Mouse (Mus musculus) lung, adult 18-20 months (tissue): ENCODE data around the gene Troap.

Experiments used
- DNase-seq, 2 experiments: peaks; one replicate each; pipeline ENCODE4 v3.0.0; 2022; ENCODE audit warnings: mixed read lengths in 2 of 2

Gene Troap

DNA sequence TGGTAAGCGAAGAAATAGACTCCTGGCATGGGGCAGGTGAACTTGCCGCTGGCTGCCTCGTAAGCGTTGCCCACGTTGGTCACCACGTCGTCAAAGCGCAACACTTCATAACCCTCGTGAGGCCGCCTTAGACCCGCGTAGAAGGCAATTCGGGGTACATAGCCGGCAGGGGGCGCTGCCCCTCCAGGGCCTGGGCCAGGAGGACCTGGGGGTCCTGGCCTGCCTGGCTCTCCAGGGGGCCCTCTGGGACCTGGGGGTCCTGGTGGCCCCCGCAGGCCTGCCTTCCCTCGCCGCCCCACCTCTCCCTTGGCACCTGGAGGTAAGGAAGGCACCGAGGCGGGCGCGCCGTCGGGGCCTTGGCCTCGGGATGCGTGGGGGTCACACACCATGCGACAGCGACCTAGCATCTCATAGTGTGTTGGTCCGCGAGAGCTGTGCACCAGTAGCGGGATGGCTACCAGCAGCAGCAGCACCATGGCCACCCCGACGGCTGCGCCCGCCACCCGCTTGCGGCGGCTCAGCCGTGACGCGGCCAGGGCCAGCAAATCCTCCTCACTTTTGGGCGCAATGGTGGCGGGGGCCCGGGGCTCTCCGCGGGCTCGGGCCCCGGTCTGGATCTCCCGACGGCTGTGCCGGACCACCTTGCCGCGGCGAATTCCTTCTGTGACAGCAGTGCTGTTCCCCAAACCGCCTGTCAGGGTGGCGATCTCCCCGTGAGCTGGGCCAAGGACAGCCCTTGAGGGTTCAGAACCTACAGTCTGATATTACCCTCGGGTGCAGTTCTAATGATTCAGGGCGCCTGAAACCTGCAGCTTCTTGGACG lies 13.1 kb downstream of the Troap start, which contains the start of gene C1ql4:
C1ql4 (minus strand) TSS at position 565 of the 823 bp plus-strand sequence.
- DNase-seq: no peak

GRCm38 (mm10) chr15:99088292-99088691 lies 13.9 kb downstream of the Troap start:
- peak; percentile 66 to 76 for DNase-seq

- DNase-seq: no peak
Measured at GRCm38 (mm10) chr15:99089069-99089468, 14.7 kb downstream of the Troap start.

- DNase-seq: no peak
Measured at GRCm38 (mm10) chr15:99092870-99093269, 18.5 kb downstream of the Troap start, which contains the start of gene Dnajc22. Gene Dnajc22 (plus strand): TSS chr15:99093170.

GRCm38 (mm10) chr15:99093291-99094258 lies 19.2 kb downstream of the Troap start:
- peak; percentile 54 to 58 for DNase-seq

GRCm38 (mm10) chr15:99094631-99095270 lies 20.4 kb downstream of the Troap start:
- DNase-seq: no peak

DNA sequence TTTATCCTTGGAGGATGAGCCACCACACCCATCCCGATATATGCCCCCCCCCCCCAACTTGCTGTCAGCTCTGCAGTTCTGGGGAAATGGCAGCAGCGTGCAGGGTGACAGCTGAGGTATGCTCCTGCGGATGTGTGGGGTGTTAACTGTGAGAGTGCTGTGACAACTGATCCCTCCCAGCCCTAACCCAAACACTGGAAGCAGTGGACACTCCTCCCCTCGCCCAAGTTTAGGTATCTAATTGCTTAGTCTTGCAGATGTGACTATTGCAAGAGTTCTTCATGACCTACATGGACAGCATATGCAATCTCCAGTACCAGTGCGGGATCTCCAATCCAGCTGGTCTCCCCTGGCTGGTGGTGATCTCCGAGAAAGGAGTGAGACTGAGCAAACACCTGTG lies 21.0 kb downstream of the Troap start:
- no peak for DNase-seq

DNA sequence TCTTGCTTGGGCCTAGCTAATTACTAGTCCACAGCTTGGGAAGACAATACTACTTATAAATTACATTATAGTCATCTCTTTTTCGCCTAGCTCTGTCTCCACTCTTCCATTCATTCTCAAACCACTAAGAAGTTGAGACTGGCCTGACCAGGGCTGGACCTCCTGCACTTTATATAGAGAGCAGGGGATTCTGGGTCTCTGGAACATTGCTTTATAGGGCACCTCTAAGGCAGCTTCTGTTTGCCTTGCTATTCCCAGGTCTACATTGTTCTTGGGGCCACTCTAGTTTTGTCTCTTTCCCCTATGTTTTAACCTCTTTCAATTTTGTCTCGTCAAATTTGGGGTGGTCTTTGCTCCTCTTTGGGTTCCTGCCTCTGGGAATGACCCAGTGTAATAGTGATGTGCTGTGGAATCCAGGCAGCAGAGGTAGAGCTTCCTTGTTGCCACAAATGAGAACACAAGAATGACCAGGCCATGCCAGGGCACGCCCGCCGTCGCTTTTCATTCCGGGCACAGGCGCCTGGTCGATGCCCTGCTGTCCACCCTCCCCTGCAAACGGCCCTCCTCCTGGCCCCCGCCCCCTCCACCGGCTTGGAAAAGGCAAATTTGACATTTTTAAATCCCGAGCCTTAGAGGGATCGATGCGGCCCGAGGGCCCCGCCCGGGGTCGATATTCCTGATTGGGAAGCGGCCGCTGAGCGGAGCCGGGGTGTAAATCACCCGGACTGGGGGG lies 21.9 kb downstream of the Troap start:
- DNase-seq: no peak

- no peak for DNase-seq
Measured at GRCm38 (mm10) chr15:99096831-99097500, 22.6 kb downstream of the Troap start.

DNA sequence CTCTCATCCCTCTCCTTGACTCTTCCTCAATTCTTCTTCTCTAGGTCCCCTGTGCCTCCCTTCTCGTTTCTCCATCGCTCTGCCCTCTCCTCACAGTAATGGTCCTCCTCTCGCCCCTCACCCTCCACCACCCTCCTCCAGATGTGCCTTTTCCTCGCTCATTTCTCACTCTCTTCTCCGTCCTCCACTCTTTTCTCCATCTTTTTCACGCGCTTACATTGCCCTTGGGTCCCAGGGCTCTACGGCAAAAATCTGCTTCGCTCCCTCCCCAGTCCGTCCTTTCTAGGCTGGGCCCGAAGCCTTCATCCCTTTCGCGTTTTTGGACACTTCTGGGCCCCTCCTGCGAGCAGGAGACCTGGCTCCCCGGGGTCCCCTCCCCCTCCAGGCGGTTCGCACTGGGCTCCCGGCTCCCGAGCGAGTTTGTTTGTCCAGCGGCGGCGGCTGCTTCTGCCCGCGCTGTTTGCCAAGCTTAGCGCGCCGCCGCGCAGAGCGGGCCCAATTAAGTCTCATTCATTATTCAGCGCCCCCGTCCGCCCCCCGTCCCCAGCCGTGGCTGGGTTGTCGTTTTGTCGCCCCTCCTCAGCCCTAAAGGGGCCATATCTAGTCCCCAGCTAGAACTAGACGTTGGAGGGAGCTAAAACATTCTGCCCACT lies 23.6 kb downstream of the Troap start:
- peak; percentile 56 to 59 for DNase-seq

DNA sequence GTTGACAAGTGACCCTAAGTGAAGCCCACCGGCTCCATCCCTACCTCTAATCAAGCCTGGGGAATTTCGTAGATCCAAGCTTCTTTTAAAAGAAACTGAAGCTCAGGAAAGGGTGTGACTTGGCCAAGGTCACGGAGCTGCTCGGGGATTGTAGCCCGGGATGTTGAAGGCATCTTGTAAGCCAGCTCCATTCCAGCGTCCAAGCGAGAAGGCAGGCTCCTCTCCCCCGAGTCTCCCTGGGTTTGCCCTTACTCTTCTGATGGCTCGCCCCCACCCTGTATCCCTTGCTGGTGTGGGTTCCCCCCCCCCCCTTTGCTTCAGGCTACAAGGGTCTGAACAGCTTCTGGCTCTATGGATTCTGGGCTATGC lies 24.1 kb downstream of the Troap start:
- no peak for DNase-seq

DNA sequence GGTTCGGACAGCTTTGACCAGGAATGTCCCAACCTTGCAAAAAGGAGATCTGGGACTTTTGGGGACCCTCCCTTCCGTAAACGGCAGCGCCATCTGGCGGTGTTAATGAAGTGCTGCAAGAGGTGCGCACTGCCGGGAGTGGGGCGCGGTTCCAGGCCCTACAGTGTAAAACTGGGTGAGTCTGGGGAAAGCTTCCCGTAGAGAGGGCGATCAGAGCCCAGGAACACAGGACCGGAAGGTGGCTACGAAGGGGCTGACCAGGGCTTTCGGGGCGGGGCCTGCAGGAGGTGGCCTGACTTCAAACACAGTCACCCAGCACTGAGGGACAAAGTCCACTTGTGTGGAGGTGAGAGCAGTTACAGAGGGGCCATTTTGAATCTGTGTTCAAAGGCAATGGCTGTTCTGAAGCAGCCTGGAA lies 24.8 kb downstream of the Troap start:
- DNase-seq: peak; percentile 77 to 82

DNA sequence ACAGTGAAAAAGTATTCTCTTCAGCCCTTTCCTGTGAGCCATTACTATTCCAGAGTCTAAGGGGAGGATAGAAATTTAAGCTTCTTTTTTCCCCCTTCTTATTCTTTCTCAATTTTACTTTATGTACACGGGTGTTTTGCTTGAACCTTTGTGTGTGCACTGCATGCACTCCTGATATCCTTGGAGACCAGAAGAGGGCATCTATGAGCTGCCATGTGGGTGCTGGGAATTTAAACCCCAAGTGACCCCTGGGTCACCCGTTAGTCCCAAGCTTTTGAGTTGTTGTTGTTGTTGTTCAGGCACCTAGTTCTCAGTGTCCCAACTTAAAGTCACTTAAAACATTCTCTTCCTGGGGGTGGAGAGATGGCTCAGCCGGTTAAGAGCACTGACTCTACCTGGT lies 25.6 kb downstream of the Troap start:
- no peak for DNase-seq

DNA sequence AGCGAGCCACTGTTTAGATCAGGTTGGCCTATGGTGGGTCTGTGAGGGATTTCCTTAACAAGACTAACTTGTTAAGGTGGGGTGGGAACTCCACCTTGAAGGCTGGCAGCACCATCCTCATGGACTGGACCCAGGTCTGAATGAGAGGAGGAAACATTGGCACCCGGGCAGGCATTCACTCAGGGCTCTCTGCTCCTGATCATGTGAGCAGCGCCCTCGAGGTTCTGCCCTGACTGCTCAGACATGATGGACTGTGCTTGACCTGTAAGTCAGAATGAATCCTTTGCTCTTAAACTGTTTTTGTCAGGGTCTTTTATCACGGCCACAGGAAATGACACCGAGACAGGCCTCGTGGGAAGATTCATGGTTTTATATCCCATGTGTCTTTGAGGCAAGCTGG lies 30.9 kb downstream of the Troap start:
- DNase-seq: no peak

DNA sequence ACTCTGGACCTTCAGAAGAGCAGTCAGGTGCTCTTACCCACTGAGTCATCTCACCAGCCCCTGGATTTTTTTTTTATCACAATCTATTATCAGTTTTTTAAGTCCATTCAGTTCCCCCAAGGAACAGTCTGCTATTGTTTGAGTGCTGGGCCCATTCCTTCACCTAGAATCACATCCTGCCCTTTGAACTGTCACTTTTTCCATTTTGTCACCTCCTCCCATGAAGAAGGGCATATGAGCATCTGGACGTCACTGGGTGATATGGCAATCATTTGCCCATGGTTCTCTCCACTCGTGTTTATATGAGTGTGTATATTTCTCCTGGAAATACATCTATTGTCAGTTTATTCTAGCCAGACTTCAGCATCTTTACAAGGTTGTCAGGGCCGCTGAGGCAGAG lies 33.5 kb downstream of the Troap start:
- DNase-seq: no peak

DNA sequence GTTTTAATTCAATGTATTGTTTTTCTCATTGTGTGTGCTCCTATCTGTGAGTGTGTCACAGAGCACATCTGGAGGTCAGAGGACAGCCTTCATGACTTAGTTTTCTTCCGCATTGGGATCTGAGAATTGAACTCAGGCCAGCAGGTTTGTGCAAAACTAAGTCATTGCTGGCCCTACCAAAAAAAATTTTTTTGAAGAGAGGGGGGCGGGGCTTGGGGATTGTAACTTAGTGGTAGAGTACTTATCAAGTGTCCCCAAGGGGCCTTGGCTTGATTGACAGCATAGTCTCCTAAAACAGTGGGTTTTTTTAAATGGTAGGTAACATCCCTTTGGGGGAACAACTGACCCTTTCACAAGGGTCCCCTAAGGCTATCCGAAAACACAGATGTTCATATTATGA lies 36.8 kb downstream of the Troap start:
- no peak for DNase-seq

DNA sequence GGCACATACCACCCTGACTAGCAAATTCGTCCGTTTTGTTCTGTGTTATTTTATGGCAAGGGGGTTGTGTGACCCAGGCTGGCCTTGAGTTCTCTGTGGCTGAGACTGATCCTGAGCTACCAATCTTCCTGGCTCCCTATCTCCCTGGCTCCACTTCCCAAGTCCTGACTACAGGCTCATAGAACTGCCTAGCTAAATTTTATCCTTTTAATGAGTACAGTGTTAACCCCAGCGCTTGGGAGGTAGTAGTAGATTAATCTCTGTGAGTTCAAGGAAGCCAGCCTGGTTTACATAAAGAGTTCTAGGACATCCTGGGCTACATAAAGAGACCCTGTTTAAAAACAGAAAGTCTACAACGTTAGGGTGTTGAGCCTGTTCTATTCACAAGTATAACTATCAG lies 37.4 kb downstream of the Troap start:
- no peak for DNase-seq

DNA sequence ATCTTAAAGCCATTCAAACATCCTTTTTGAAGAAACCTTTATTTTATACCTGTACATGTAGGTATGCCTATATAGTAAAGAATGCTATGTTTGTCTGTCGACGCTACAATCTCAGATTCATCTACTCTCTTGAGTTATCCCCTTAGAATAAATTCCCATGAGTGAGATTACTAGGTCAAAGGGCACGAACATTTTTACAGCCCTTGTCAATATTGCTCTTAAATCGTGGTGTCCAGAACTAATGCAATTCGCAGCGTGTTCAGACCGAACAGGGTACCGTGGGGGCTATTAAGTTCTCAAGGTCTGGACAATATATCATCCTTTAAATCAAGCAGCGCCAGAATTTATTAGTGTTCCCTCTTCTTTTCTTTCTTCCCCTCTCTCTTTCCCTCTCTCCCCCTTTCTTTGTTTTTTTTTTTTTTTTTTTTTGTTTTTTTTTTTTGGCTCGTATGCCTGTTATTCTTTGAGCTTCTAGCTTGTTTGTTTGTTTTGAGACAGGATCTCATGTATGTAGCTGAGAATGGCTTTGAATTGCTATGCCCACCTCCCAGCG lies 38.5 kb downstream of the Troap start:
- no peak for DNase-seq

DNA sequence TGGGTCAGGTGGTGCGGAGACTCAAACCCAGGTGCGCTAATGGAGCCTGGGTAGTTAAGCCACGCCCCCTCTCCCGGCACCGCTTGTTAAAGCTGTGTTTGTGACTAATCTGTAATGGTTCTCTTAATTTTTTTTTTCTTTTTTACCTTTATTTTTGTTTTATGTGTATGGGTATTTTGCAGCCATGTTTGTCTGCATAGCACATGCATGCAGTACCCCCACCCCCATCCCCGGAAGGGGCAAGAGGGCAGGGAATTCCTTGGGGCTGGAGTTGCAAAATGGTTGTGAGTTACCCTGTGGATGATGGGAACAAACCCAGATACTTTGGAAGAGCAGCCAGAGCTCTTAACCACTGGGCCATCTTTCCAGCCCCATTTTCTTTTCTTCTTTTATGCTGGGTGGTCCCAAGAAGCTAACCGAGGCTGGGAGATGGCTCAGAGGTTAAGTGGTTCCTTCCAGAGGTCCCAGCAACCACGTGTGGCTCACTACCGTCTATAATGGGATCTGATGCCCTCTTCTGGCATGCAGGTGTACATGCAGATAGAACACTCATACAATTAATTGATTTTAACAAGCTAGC lies 39.1 kb downstream of the Troap start:
- DNase-seq: no peak

DNA sequence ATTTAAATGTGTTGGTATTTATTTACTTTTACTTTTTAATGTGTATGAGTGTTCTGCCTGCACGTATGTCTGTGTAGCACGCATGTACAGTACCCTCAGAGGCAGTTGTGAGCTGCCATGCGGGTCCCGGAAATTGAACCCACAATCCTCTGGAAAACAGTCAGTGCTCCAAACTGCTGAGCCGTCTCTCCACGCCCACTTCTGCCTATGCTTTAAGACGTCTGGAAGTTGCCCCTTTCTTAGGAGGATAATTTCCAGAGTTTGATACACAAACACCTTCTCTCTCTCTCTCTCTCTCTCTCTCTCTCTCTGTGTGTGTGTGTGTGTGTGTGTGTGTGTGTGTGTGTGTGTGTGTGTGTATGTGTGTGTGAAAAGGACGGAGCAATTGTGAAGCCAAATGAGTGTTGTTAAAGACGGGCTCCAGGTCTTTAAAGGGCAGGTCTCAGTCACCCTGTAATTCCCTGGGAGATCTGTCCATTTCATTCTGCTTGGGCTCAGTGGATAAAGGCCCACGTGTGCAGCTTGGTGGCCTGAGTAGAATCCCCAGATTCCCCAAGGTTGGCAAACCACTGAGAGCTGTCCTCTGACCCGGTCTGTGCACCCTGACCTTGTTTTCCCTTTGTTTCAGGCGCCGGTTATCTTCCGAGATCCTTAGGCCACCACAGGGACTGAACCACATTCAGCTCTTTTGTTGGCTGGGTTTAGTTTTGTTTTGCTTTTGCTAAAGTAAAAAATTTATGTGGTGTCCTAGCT lies 40.1 kb downstream of the Troap start:
- DNase-seq: no peak
